Mouse (Mus musculus) kidney, adult 9 months (tissue): ENCODE measurements around the gene Lmntd2.

ENCODE experiments used
- DNase-seq: peaks from one replicate; pipeline ENCODE4 v3.0.0; 2022

The Lmntd2 gene

DNA sequence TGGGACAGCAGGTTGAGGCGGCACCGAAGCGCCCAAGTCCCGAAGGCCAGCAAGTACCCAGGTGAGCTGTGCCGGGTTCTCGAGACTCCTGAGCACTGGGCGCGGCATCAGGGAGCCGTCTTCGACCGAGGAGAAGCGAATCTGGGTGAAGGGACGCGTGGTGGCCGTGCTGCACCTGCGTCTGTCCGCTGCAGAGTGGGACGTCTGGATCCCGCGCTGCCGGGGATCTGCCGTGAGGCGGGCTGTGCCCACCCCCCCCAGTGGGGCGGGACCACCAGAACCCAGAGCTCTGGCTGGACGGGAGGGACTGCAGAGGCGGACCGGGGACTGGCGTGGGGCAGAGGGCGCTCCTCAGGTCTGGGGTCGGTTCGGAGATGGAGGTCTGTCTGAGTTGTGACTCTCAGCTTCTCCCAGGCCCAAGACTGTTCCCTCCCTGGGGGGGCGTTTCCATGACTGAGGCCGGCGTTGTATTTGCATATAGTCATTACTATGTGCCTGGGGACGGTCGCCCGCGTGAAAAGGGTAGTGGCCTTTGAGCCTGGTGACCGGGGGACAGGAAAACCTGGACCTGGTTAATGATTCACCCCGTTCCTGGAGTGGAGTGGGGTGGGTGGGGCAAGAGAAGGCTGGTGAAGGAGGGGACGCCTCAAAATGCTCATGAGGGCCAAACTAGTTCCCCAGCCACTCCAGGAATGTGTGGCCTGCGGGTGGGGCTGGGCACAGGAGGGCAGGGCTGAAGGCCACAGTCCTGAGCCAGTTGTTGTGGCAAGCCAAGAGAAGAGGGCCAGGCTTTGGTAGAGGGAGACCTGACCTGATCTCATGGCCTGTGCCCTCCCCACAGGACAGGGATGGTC lies 2.2 kb upstream of the Lmntd2 start:
- peak; percentile 98 for DNase-seq

DNA sequence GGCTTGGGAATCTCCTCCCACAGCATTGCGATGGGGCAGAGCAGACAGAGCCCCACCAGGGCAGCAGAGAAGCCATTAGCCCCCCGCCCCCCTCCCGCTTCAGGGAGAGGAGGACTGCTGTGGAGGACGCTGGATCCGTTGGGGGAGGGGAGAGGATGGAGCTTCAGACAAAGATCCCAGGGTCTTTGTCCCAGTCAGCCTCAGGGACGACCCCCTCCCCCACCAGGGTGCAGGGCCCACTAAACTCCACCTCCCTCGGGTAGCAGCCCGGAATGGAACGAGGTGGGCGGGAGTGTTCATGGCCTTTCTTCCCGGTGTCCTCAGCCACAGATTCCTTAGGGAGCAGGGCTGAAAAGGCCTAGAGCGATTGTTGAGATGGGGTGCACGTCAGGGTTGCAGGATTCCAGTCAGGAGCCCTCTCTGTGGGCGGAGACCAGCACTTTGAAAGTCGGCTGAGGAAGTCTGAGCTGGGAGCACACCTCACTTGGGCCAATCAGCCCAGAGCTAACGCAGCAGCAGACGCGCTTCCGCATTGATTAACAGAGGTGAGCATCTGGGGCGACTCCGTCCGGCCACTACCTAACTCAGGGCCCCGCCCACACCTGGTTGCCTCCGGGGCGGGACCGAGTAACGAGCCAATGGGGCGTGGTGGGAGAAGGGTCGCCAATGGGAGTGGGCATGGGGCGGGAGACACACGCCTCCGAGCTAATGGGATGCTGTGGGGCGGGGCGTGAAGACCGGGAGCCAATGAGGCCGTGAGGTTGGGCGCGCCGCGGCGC lies 1.4 kb upstream of the Lmntd2 start, which contains the start of gene Rassf7:
Rassf7 (plus strand) TSS at position 760 of the 779 bp plus-strand sequence.
- DNase-seq = peak; percentile 99

DNA sequence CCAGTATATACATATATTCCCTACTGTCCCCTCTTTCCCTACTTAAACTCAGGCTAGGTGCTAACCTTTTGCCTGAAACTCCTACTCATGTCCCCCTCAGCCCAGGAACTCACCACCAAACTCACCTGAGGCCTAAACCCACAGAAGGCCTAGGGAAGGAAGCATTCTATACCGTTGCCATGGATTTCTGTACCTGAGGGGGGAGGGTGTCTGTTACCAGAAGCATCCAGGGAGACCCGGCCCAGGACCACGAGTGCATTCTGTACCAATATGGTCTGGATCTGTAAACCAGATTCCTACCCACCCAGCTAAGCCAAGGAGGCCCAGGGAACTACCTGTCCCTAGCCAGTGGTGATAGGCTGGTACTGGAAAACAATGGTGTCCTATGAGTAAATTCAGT lies 430 bp upstream of the Lmntd2 start:
- DNase-seq = no peak

DNA sequence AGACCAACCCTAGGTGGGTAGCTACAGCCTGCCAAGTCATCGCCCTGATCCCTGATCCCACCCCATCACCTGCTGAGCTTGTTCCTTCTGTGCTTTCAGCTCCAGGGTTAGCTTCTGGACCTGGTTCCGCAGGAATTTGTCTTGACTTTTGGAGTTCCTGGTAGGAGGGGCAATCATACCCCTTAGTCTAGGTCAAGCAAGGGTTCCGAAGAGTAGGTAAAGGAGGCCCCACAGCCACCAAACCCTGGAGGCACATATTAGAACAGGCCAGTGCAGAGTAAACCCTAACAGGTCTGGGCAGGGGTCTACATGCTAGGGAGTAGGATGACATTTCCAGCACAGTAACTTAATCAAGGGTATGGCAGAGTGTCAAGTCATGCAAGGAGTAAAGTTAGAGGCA lies 747 bp downstream of the Lmntd2 start:
- DNase-seq = no peak

DNA sequence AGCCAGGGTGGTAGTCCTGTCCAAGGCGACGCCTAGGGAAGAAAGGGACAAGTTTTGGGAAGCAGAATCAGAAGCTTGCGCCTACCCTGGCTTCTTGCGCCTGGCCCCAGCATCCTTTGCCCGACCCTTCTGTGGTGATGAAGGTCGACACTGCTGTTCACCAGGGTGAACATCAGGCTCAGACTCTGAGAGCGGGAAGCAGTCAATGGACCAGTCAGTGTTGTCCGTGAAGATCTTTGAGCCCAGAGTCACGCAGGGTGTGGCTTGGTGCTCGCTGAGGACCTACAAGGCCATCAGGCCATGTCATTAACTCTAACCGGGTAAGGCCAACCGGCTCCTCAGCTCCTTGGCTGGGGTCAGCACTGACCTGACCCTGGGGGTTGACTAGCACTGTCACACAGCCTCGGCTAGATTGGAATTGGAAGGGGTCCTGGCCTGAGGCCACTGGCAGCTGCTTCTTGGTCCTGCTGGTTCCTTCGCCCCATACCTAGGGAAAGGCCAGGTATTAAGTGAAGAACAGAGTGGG lies 3.2 kb downstream of the Lmntd2 start:
- DNase-seq = no peak

DNA sequence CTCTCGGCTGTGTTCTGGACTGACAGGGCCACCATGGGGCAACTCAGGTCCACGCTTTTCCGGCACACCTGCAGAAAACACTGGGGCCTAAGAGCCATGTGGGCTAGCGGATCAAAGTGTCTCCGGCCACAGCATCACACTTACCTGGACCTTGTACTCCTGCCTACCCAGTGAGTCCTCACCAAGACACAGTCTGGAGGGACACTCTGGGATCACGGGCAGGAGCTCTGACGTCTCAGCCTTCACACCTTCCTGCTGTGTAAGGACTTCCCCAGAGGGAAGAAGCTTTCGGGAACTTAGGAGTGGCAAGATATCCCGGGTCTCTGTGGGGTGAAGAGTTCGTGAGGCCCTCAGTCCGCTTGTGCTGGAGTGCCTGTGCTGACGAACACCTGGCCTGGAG lies 3.7 kb downstream of the Lmntd2 start:
- DNase-seq = no peak

DNA sequence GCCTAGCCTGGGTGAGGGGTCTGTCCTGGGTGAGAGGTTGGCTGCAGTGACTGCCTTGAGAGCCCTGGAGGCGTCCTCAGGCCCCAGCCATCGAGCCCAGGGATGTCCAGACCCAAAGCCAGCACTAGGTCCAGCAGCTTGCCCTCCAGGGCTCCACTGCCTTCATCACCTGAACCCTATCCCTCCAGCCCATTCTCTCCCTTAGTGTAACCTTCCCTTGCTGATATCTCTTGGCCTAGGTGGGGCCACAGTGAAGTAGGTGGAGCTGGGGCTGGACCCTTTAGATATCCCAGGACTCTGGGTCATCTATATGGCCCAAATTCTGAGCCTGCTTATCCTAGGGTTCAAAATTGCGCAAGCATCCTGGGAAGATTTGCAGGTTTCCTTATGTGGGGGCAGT lies 4.4 kb downstream of the Lmntd2 start:
- DNase-seq = no peak

DNA sequence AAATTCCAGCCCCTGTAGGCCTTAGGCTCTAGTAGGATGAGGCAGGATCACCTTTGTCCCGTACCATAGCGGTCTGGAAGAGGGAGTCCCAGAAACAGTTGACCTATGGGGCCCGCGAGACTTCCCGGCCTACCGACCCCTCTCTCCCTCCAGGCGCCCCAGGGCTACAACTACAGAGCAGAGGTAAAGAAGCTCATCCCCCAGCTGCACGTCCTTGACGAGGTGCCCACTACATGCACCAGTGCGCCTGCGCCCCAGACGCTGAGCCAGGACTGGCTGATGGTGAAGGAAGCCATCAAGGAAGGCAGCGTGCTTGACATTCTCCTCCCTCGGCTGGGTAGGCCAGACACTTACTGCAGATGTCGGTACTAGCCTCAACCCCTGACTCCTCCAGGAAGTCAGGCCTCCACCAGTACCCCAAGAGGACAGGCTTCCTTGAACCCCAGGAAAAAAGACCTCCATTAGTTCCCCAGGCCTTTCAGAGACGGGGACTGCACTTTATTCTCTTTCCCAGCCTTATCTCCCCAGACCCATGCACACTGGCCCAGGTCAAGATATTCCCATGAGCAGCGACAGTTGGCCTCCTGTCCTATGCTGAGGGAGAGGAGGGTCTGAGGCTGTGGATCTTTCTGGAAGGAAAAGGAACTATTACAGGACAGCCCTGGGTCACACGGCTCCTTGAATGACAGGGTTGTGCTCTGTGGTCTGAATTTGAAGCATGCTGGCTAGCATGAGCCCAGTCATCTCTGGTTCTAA lies 7.5 kb downstream of the Lmntd2 start:
- DNase-seq = no peak

DNA sequence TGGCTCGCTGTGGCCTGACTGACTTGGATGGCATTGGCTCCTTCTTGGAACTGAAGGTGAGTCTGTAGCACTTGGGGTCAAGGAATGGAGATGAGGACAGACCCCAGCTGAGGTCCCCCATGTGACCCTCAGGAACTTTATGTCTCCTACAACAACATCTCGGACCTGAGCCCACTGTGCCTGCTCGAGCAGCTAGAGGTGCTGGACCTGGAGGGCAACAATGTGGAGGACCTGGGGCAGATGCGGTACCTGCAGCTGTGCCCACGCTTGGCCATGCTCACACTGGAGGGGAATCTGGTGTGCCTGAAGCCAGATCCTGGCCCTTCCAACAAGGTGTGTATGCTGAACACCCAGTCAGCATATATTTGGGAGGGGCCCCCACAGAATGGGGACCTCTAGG lies 8.4 kb downstream of the Lmntd2 start:
- DNase-seq = no peak

DNA sequence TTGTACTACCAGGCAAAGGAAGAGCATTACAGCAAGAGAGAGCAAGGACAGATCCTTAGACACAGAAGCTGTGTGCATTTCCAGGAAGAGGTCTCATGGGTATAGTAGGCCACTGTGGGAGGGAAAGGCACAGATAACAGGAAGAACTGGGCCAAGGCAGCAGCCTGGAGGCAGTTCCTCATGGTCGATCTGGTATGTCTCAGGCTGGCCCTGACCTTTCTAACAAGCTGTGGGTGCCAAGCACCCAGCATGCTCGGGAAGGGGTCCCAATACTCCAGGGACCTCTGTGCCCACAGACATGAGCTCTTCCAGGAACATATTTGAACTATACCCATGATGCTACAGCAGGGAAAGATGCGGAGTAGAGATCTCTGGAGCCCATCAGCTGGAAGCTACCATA lies 9.3 kb downstream of the Lmntd2 start:
- DNase-seq = no peak

DNA sequence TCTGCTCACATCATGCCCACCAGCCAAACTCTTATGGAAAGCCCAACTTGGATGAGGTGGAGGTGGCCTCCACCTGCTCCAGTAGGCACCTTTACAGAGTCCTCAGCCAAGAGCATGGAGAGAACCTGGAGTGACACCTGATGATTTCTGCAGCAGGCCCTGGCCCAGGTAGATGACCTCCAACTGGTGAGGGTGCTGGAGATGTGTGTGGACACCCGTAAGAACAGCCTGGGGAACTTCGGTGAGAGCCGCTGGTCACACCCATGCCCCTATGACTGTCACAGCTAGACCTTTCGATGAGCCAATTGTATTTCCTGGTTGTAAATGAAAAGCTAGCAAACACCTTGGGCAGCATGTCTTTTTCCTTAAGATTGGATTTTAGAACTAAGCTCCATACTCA lies 15.8 kb downstream of the Lmntd2 start:
- DNase-seq = no peak

DNA sequence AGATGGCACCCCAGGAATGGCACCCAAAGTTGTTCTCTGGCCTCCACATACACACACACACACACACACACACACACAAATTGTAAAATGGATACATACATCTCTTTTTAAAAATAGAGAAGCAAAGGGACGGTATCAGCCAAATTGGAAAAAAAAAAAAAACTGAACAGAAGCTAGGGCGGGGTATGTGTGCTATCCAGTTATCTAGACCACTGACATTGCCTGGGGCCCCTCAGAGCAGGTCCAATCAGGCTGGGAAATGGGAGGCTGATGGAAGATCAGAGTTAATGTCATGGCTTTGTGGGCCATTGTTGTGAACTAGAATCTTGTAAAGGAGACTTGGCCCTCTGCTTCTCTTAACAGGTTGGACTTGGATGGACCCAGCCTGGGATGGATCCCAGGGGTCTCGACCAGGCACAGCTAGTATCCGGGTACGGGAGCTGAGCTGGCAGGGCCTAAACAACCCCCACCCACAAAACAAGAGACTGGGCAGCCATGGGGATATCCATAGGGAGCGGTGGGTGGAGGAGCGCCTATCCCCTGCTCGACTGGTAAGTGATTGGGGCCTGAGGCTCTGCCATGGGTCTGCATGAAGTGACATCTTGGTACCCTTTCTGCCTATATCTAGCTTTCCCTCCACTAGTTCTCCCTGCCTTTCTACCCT lies 17.1 kb downstream of the Lmntd2 start:
- DNase-seq = no peak

DNA sequence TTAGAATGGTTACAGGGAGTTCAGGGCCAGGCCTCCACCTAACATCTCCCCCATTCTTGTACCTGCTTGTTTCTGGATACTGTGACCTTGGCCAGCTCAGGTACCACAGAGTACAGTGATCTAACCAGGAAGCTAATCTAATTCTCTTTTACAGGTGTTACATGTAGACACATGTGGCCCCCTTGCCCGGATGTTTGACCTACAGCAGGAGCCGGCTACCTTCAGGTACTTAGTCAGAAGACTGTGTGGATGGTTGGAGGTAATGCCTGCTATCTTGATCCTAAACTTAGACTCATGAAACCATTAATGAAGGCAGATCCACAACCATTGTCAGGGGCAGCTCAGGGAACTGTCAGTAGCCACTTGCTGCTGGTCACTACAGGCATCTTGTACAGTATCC lies 18.1 kb downstream of the Lmntd2 start:
- DNase-seq = no peak

DNA sequence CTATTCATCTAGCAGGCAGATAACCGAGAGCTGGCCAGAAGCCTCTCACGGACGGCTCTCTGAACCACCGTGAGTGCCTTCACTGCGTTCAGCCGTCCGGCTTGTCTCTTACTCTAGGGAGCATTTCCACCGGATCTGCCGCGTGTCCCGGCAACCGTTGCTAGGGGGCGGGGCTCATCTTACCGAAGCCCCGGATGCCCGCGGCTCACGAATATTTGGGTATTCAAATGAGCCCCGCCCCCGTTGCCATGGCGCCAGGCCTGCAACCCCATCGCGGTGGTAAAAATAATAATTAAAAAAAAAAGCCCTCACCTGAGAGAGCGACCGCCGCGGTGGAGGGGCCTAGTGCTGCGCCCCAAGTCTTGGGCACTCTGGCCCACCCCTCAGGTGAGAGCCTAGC lies 19.1 kb downstream of the Lmntd2 start:
- peak; percentile 95 for DNase-seq

DNA sequence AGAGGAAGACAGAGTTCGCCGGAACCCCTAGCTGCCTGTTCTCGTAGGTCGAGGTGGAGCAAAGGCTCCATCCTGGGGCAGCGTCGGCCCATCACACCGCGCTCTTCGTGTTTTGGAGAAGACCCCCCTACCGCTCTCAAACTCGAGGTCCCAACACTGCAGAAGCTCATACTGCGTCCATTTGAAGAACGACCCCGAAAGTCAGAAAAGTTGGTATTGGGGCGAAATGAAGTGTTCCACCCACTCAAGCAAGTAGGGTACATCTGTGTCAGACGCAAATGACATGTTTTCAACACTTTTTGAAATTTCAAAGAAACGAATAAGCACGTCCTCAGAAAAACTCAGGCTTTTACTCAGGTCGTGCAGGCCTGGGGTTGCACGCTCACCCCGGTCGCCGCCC lies 19.5 kb downstream of the Lmntd2 start:
- no peak for DNase-seq

DNA sequence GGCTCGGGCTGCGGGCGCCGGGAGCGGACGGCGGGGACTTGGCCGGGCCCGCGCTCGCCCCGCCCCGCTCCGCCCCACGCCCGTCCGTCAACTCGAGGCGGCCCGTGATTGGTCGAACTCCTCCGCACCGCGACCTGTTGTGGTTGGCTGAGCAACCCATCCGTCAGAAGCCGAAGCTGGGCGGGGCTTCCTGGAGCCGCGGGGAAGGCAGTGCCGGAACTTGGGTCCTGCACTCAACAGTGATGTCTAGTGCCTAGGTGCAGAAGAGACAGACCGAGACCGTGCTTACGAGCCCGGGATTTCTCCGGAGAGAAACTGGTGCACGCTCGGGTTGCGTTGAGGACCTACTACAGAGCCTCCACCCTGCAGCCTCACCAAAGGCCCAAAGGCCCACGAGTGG lies 19.9 kb downstream of the Lmntd2 start, which contains the start of the genes Hras and Lrrc56:
Hras (minus strand) TSS at position 58 of the 400 bp plus-strand sequence.
Lrrc56 (plus strand) TSS at position 210 of the 400 bp plus-strand sequence.
- DNase-seq = peak; percentile 98

DNA sequence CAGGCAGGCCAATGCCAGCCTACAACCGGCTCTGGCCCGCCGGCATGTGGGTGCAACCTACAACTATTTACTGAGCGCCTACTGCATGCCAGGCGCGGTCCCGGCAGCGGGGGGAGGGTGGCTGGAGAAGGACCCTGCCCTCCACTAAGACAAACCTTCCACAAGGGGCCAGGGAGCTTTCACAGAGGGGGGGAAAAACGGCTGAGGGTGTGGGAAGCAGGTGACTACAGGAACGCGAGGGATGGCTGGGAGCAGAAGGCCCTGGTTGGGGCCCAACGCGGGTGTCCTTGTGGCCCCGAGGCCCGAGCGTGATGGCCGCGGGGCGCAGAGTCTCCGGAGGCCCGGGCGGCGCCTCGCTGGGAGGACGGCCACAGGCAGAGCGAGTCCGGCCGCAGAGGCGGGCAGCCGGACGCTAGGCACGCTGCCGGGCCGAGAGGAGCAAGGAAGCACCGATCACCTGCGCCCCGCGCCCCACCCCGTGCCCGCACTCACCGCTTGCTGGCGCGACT lies 20.5 kb downstream of the Lmntd2 start:
- DNase-seq = peak; percentile 54

DNA sequence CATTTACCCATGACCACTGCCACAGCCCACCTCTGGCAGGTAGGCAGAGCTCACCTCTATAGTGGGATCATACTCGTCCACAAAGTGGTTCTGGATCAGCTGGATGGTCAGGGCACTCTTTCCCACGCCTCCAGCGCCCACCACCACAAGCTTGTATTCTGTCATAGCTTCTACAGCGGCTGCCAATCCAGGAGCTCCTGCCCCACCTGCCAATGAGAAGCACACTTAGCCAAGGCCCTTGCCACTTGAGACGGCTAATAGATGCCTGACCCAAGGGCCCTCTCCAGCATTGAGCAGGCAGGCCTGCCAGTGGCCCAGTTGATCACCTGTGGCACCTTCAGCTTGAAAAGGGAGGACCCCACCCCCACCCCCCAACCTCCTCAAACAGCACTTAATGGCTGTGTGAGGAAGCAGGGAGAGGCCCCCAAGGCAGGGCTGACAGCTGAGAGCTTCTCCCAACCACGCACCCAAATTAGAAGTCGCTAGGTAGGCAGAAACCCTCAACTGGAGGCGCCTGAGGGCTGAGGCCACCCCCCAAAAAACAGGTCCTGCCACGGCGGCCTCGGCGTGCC lies 21.0 kb downstream of the Lmntd2 start:
- DNase-seq = no peak

DNA sequence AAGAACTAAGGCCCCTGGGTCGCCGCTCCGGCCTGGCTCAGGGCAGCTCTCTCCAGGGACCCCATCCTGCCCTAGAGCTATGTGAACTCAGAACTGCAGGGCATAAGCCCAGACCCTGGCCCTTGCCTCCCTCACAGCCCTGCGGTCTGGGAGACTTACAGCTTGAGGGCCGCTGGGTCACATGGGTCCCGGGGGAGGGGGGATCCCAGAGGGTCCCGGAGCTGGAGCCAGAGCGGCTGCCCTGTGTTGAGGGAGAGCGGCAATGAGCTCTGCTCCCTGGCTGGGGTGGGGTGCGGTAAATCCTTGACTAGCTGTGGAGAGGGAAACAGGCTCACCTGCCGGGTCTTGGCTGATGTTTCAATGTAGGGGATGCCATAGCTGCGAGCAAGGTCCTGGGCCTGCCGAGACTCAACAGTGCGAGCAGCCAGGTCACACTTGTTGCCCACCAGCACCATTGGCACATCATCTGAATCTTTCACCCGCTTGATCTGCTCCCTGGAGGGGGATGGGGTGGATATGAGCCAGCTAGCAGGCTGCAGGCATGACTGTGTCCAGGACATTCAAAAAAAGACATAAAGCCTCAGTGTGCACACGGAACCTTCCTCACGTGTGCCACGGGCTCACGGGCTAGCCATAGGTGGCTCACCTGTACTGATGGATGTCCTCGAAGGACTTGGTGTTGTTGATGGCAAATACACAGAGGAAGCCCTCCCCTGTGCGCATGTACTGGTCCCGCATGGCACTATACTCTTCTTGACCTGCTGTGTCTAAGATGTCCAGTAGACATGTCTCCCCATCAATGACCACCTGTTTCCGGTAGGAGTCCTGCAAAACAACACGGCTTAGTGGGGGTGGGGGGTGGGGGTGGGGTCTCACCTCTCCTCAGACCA lies 21.8 kb downstream of the Lmntd2 start:
- DNase-seq = no peak

DNA sequence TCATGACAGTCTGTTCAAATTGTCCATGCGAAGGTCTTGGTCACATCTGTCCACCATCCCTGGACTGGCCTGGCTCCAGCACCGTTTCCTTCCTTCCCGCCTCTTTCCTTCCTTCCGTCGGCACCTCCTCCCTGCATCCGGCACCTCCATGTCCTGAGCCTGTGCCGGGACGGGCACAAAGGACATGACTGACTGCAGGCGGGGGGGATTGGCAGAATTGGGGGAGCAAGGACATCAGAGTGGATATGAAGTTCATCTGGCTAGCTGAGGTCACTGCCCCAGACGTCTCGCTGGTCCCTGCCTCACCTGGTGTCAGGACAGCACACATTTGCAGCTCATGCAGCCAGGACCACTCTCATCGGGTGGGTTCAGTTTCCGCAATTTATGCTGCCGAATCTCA lies 22.8 kb downstream of the Lmntd2 start:
- DNase-seq = peak; percentile 58

DNA sequence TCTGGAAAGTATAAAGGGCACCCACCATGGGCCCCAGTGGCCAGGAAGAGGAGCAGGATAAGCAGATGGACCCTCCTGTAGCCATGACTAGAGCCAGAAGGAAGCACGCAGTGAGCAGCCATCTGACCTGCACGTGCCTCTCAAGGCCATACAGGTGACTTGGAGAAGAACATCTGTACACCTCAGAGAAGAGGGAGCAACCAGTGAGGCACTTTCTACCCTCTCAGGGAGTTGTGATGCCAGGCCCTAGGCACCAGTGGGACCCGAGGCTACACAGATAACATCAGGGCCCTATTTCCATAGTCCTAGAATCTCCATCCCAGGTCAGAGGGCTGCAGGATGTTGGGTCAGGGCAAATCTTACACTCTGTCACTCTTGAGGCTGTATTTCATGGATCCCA lies 23.7 kb downstream of the Lmntd2 start:
- no peak for DNase-seq
